Mouse (Mus musculus) MEL (cell line): ENCODE data around the gene Foxj1. TPM values are rescaled to one million over a fixed set of nuclear protein-coding genes. Genes with fewer than 3 reads are reported as not detected.

Experiments used
- DNase-seq: peaks from one replicate; pipeline ENCODE4 v3.0.0; 2011; ENCODE audit warnings: low read depth, low spot score
- H3K27ac ChIP-seq: 2 replicates; pipeline ENCODE4 v1.5.1; 2012; ENCODE audit warnings: low read depth, mild to moderate bottlenecking, control low read depth, low read length, moderate library complexity; ENCODE audit not compliant: control insufficient read depth
- H3K27me3 ChIP-seq, 2 experiments: fragments of 150-350 bp in 1 of 2; sonication (generic) in 1 of 2; 2 replicates each; pipeline ENCODE4 v1.6.1; 2012; ENCODE audit warnings: low read length in 2 of 2, mild to moderate bottlenecking in 2 of 2, improper control_type of control experiment in 1 of 2, moderate library complexity in 1 of 2; ENCODE audit not compliant: insufficient read depth in 2 of 2, control insufficient read depth in 1 of 2
- H3K36me3 ChIP-seq, 2 experiments: 2 replicates each; pipeline ENCODE4 v1.6.1; 2012 to 2014; ENCODE audit warnings: low read length in 2 of 2, improper control_type of control experiment in 1 of 2, inconsistent platforms in 1 of 2, mild to moderate bottlenecking in 1 of 2; ENCODE audit not compliant: insufficient read depth in 2 of 2, control insufficient read depth in 1 of 2
- H3K4me1 ChIP-seq, 2 experiments: fragments of 150-350 bp in 1 of 2; sonication (generic) in 1 of 2; 2 replicates each; pipeline ENCODE4 v1.6.1; 2012; ENCODE audit warnings: low read length in 2 of 2, improper control_type of control experiment in 1 of 2, mild to moderate bottlenecking in 1 of 2; ENCODE audit not compliant: insufficient read depth in 2 of 2, control insufficient read depth in 1 of 2
- H3K4me3 ChIP-seq, 2 experiments: fragments of 150-350 bp in 1 of 2; sonication (generic) in 1 of 2; 2 replicates each; pipeline ENCODE4 v1.5.1; 2012; ENCODE audit warnings: low read depth in 2 of 2, low read length in 2 of 2, mild to moderate bottlenecking in 2 of 2, moderate library complexity in 2 of 2, control low read depth in 1 of 2, improper control_type of control experiment in 1 of 2; ENCODE audit not compliant: control insufficient read depth in 1 of 2, insufficient read depth in 1 of 2
- H3K79me2 ChIP-seq: 2 replicates; pipeline ENCODE4 v1.6.1; 2012; ENCODE audit warnings: mild to moderate bottlenecking, low read length, moderate library complexity; ENCODE audit not compliant: control insufficient read depth, poor library complexity, insufficient read depth
- H3K9ac ChIP-seq: 2 replicates; pipeline ENCODE4 v1.6.1; 2012; ENCODE audit warnings: low read depth, mild to moderate bottlenecking, control low read depth, low read length, moderate library complexity; ENCODE audit not compliant: control insufficient read depth, poor library complexity, severe bottlenecking
- H3K9me3 ChIP-seq: fragments of 150-350 bp; sonication (generic); replicated peaks from 2 replicates; pipeline ENCODE4 v1.6.1; 2012; ENCODE audit warnings: mild to moderate bottlenecking, low read length, improper control_type of control experiment, moderate library complexity; ENCODE audit not compliant: insufficient read depth
- BHLHE40 ChIP-seq: IDR thresholded peaks from 2 replicates; pipeline ENCODE4 v1.6.1; 2012; ENCODE audit warnings: low read depth, mild to moderate bottlenecking, inconsistent platforms, low read length, improper control_type of control experiment, borderline replicate concordance
- CHD2 ChIP-seq: IDR thresholded peaks from 2 replicates; pipeline ENCODE4 v1.6.1; 2011; ENCODE audit warnings: low read length, improper control_type of control experiment
- CTCF ChIP-seq, 3 experiments: IDR thresholded peaks in 2 of 3; conservative IDR thresholded peaks in 1 of 3; 2 replicates each; pipeline ENCODE4 v1.5.1; 2011 to 2012; ENCODE audit warnings: low read length in 3 of 3, low read depth in 2 of 3, mild to moderate bottlenecking in 2 of 3, improper control_type of control experiment in 1 of 3, inconsistent platforms in 1 of 3, mixed read lengths in 1 of 3, moderate library complexity in 1 of 3; ENCODE audit not compliant: control insufficient read depth in 1 of 3, insufficient read depth in 1 of 3, poor library complexity in 1 of 3, severe bottlenecking in 1 of 3
- E2F4 ChIP-seq: IDR thresholded peaks from 2 replicates; pipeline ENCODE4 v1.6.1; 2011; ENCODE audit warnings: low read depth, low read length, improper control_type of control experiment, borderline replicate concordance
- ELF1 ChIP-seq: IDR thresholded peaks from 2 replicates; pipeline ENCODE4 v1.6.1; 2014; ENCODE audit warnings: low read depth, mild to moderate bottlenecking, inconsistent platforms, low read length, improper control_type of control experiment, moderate library complexity
- EP300 ChIP-seq, 2 experiments: IDR thresholded peaks; 2 replicates each; pipeline ENCODE4 v1.6.1; 2011; ENCODE audit warnings: improper control_type of control experiment in 2 of 2, low read length in 2 of 2, low read depth in 1 of 2, mild to moderate bottlenecking in 1 of 2
- GABPA ChIP-seq: IDR thresholded peaks from 2 replicates; pipeline ENCODE4 v1.6.1; 2012; ENCODE audit warnings: low read depth, mild to moderate bottlenecking, inconsistent platforms, low read length, improper control_type of control experiment, moderate library complexity
- GATA1 ChIP-seq: IDR thresholded peaks from 2 replicates; pipeline ENCODE4 v1.6.1; 2011; ENCODE audit warnings: low read depth, low read length, improper control_type of control experiment
- HCFC1 ChIP-seq: IDR thresholded peaks from 2 replicates; pipeline ENCODE4 v1.6.1; 2012; ENCODE audit warnings: low read depth, mild to moderate bottlenecking, inconsistent platforms, low read length, improper control_type of control experiment, moderate library complexity
- JUND ChIP-seq: IDR thresholded peaks from 2 replicates; pipeline ENCODE4 v1.6.1; 2011; ENCODE audit warnings: low read depth, mild to moderate bottlenecking, improper control_type of control experiment, low read length
- KAT2A ChIP-seq: conservative IDR thresholded peaks from 2 replicates; pipeline ENCODE4 v1.6.1; 2012; ENCODE audit warnings: low read depth, low read length, improper control_type of control experiment, inconsistent platforms
- MAX ChIP-seq: IDR thresholded peaks from 2 replicates; pipeline ENCODE4 v1.6.1; 2011; ENCODE audit warnings: low read length, improper control_type of control experiment
- MXI1 ChIP-seq: IDR thresholded peaks from 2 replicates; pipeline ENCODE4 v1.6.1; 2011; ENCODE audit warnings: mild to moderate bottlenecking, low read depth, low read length, improper control_type of control experiment
- MYC ChIP-seq: IDR thresholded peaks from 2 replicates; pipeline ENCODE4 v1.6.1; 2011; ENCODE audit warnings: low read depth, mild to moderate bottlenecking, low read length, improper control_type of control experiment, moderate library complexity
- NELFE ChIP-seq: IDR thresholded peaks from 2 replicates; pipeline ENCODE4 v1.6.1; 2011; ENCODE audit warnings: low read depth, low read length, improper control_type of control experiment
- NRF1 ChIP-seq: IDR thresholded peaks from 2 replicates; pipeline ENCODE4 v1.6.1; 2014; ENCODE audit warnings: low read depth, mild to moderate bottlenecking, inconsistent platforms, low read length, improper control_type of control experiment, moderate library complexity; ENCODE audit not compliant: poor library complexity, insufficient read depth, severe bottlenecking
- POLR2A ChIP-seq, 2 experiments: IDR thresholded peaks; 2 replicates each; pipeline ENCODE4 v1.6.1; 2011 to 2012; ENCODE audit warnings: low read length in 2 of 2, mild to moderate bottlenecking in 2 of 2, control low read depth in 1 of 2, improper control_type of control experiment in 1 of 2, low read depth in 1 of 2, moderate library complexity in 1 of 2; ENCODE audit not compliant: control insufficient read depth in 1 of 2, insufficient read depth in 1 of 2, poor library complexity in 1 of 2
- POLR2AphosphoS2 ChIP-seq: IDR thresholded peaks from 2 replicates; pipeline ENCODE4 v1.6.1; 2011; ENCODE audit warnings: low read length, improper control_type of control experiment
- POLR2AphosphoS5 ChIP-seq: IDR thresholded peaks from 2 replicates; pipeline ENCODE4 v1.6.1; 2012; ENCODE audit warnings: low read depth, borderline replicate concordance, mild to moderate bottlenecking, inconsistent platforms, low read length, moderate library complexity, mixed read lengths
- RCOR1 ChIP-seq: IDR thresholded peaks from 2 replicates; pipeline ENCODE4 v1.6.1; 2012; ENCODE audit warnings: low read depth, mild to moderate bottlenecking, inconsistent platforms, low read length, improper control_type of control experiment
- SIN3A ChIP-seq: IDR thresholded peaks from 2 replicates; pipeline ENCODE4 v1.6.1; 2012; ENCODE audit warnings: low read length, improper control_type of control experiment, inconsistent platforms
- SMC3 ChIP-seq: IDR thresholded peaks from 2 replicates; pipeline ENCODE4 v1.6.1; 2011; ENCODE audit warnings: low read depth, low read length, improper control_type of control experiment
- TAL1 ChIP-seq: IDR thresholded peaks from 2 replicates; pipeline ENCODE4 v1.6.1; 2012; ENCODE audit warnings: mild to moderate bottlenecking, inconsistent platforms, low read length, moderate library complexity, mixed read lengths
- TBP ChIP-seq: IDR thresholded peaks from 2 replicates; pipeline ENCODE4 v1.8.0; 2011; ENCODE audit warnings: low read depth, low read length, improper control_type of control experiment
- TCF12 ChIP-seq: IDR thresholded peaks from 2 replicates; pipeline ENCODE4 v1.6.1; 2014; ENCODE audit warnings: low read depth, mild to moderate bottlenecking, inconsistent platforms, low read length, improper control_type of control experiment, moderate library complexity
- UBTF ChIP-seq: IDR thresholded peaks from 2 replicates; pipeline ENCODE4 v1.6.1; 2012; ENCODE audit warnings: low read depth, mild to moderate bottlenecking, inconsistent platforms, low read length, improper control_type of control experiment, moderate library complexity, borderline replicate concordance; ENCODE audit not compliant: insufficient read depth
- USF1 ChIP-seq: IDR thresholded peaks from 2 replicates; pipeline ENCODE4 v1.6.1; 2014; ENCODE audit warnings: low read depth, mild to moderate bottlenecking, inconsistent platforms, low read length, improper control_type of control experiment, moderate library complexity
- ZKSCAN1 ChIP-seq: IDR thresholded peaks from 2 replicates; pipeline ENCODE4 v1.6.1; 2012; ENCODE audit warnings: low read depth, mild to moderate bottlenecking, inconsistent platforms, low read length, improper control_type of control experiment, moderate library complexity
- ZMIZ1 ChIP-seq: IDR thresholded peaks from 2 replicates; pipeline ENCODE4 v1.6.1; 2012; ENCODE audit warnings: low read depth, mild to moderate bottlenecking, inconsistent platforms, low read length, improper control_type of control experiment, moderate library complexity
- ZNF384 ChIP-seq: IDR thresholded peaks from 2 replicates; pipeline ENCODE4 v1.6.1; 2012; ENCODE audit warnings: low read depth, mild to moderate bottlenecking, inconsistent platforms, low read length, improper control_type of control experiment
- polyA plus RNA-seq, 2 experiments: library from polyadenylated mRNA; stranded (reverse) in 1 of 2; unstranded in 1 of 2; fragments of >175 nt in 1 of 2; fragments of >200 nt in 1 of 2; gene quantifications; 2 replicates each; pipeline versions ENCODE4 v1.2.1 to v1.2.4; 2012; ENCODE audit warnings: low replicate concordance in 2 of 2, low read depth in 1 of 2; ENCODE audit not compliant: insufficient read length in 2 of 2, insufficient read depth in 1 of 2, missing spikeins in 1 of 2
- total RNA-seq: library from RNA; depleted of rRNA; stranded (reverse); fragments of 300-350 nt; gene quantifications from 2 replicates; pipeline ENCODE4 v1.2.3, GENCODE M21; 2012

Gene Foxj1
- total and polyA plus RNA-seq, 3 experiments, result 0.07 to 0.08 TPM; not detected in 1

DNA sequence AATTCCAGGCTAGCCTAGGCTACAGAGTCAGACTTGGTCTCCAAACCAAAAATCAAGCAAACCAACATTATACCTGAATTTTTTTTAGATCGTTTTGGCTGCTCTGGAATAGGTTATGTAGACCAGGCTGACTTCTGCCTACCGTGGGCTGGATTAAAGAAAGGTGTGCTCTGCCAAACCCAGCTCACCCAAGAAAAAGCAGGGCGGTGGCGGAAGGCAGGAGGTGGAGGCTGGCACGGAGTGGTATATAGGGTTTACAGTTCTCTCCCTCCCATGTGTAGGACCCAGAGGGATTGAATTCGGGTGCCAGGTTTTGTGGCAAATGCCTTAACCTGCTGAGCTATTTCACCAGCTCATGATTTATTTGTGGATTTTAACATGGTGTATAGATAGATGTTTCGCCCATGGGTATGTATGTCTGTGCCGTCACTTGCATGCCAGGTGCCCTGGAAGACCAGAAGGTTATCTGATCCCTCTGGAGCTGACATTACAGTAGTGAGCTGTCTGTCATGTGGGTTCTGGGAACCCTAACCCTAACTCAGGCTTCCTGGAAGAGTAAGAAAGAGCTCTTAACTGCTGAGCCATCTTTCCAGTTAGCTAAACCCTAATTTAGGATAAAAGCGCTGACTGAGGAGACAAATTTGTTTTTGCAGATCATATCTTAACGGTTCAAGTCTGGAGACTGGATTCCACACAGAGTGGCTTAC, 28.0 kb downstream of the Foxj1 start, which contains the start of gene Exoc7 (continued):
- TF ChIP-seq GATA1 (peak; percentile 80), E2F4 (no peak), KAT2A (no peak), GABPA (no peak), RCOR1 (no peak), POLR2AphosphoS5 (no peak), MYC (no peak), ZKSCAN1 (no peak), ZMIZ1 (no peak), POLR2AphosphoS2 (no peak), TAL1 (0 out of 2 replicates have a peak, but pooled peaks have one; percentile 6), SIN3A (no peak), BHLHE40 (no peak)

GRCm38 (mm10) chr11:116306126-116306982, 28.8 kb downstream of the Foxj1 start:
- H3K79me2 ChIP-seq, result peaks cover 3% of the 10 kb centered on the region; the same call in 1 of the 2 replicates
- H3K4me3 ChIP-seq, result peak overlapping the region; percentile 64 to 90
- H3K4me1 ChIP-seq, result peaks cover 9 to 16% of the 10 kb centered on the region in 2 experiments
- no peaks in the 10 kb centered on the region for H3K9me3 ChIP-seq
- H3K27me3 ChIP-seq, result no peaks in the 10 kb centered on the region
- H3K36me3 ChIP-seq, result peaks cover 0 to 11% of the 10 kb centered on the region in 2 experiments; a peak in 3 of 4 replicates
- H3K9ac ChIP-seq, result peak overlapping the region; percentile 75
- DNase-seq, result peak; percentile 99
- peak overlapping the region; percentile 94 for H3K27ac ChIP-seq
- peak; percentile 96 for TF ChIP-seq KAT2A
- TF ChIP-seq GABPA, result peak; percentile 70; the same call in 1 of the 2 replicates
- TF ChIP-seq UBTF, result no peak
- peak in 1 of 2 experiments; percentile 73; a peak in 2 of 4 replicates for TF ChIP-seq EP300 (IDR thresholded peaks at IDR 0.05; ENCODE audit: low read depth in 1 of 2, low read length in 2 of 2)
- TF ChIP-seq CTCF (IDR thresholded peaks at IDR 0.05 in 2 of 3, conservative IDR thresholded peaks at IDR 0.05 in 1 of 3; ENCODE audit: control insufficient read depth in 1 of 3, insufficient read depth in 1 of 3, low read depth in 2 of 3, low read length in 3 of 3, poor library complexity in 1 of 3, severe bottlenecking in 1 of 3), result no peak
- TF ChIP-seq NRF1, result peak; percentile 63
- TF ChIP-seq E2F4, result peak; percentile 51; the same call in 1 of the 2 replicates
- TF ChIP-seq MYC, result peak; percentile 80; the same call in 1 of the 2 replicates
- no peak for TF ChIP-seq GATA1
- peak; percentile 72; the same call in 1 of the 2 replicates for TF ChIP-seq ZMIZ1
- TF ChIP-seq RCOR1, result peak; percentile 82
- TF ChIP-seq USF1, result peak; percentile 63
- 0 out of 2 replicates have a peak, but pooled peaks have one; percentile 32 for TF ChIP-seq POLR2AphosphoS5
- TF ChIP-seq MAX, result peak; percentile 60; the same call in 1 of the 2 replicates
- peak; percentile 72 to 75 for TF ChIP-seq POLR2A (IDR thresholded peaks at IDR 0.05; ENCODE audit: control insufficient read depth in 1 of 2, insufficient read depth in 1 of 2, low read depth in 1 of 2, low read length in 2 of 2, poor library complexity in 1 of 2)
- TF ChIP-seq TCF12, result peak; percentile 81
- TF ChIP-seq TAL1, result no peak
- peak; percentile 100 for TF ChIP-seq HCFC1
- TF ChIP-seq CHD2, result peak; percentile 71
- peak; percentile 78; the same call in 1 of the 2 replicates for TF ChIP-seq NELFE
- TF ChIP-seq MXI1, result peak; percentile 86
- peak; percentile 18; the same call in 1 of the 2 replicates for TF ChIP-seq SMC3
- peak; percentile 34; the same call in 1 of the 2 replicates for TF ChIP-seq ZNF384
- TF ChIP-seq ELF1, result peak; percentile 97
- TF ChIP-seq TBP, result peak; percentile 60
- TF ChIP-seq JUND, result no peak
